Mouse (Mus musculus) lung, adult 2 months (tissue): Measurements from ENCODE around the gene Lrp4.

Experiments used
- CTCF ChIP-seq: fragments of 200-500 bp; IDR thresholded peaks from 2 replicates; pipeline ENCODE4 v1.5.1; 2011; ENCODE audit warnings: mild to moderate bottlenecking, low read length, control low read depth; ENCODE audit not compliant: insufficient read depth
- POLR2A ChIP-seq: fragments of 200-500 bp; IDR thresholded peaks from 2 replicates; pipeline ENCODE4 v1.6.1; 2011; ENCODE audit warnings: low read depth, mild to moderate bottlenecking, control low read depth, low read length, borderline replicate concordance; ENCODE audit errors: extremely low read depth

- no peak for TF ChIP-seq POLR2A
- TF ChIP-seq CTCF, result no peak
Observed at GRCm38 (mm10) chr2:91462196-91462595, 4.9 kb downstream of the Lrp4 start.
